Mouse (Mus musculus): ENCODE results near the gene Milr1.

The Milr1 gene

DNA sequence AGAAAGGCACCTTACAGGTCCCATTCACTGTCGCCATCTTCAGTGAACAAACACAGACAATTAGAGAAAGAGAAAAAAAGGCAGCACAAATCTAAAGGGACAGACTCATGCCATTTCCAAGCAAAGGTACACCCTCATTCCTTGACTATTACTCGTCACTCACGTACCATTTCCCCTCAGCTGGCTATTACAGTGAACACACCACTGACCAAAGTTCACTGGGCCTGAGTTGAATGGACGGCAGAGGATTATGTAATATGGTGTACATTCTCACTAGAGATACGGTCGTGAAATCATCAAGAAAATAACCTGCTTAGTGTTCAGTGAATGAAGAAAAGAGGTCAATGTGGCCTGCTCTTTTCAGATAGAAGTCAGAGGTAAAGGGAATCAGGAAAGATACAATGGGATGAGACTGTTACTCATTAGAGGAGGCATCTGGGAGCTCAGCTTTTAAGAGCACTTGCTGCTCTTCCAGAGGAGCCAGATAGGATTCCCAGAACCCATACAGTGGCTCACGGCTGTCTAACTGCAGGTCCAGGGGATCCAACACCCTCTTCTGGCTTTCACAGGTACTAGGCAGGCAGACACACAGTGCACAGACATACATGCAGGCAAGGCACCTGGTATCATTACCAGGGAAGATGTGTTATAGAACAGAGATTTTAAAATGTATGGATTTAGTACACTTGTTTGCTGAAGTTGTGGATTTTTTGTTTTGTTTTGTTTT lies 61.5 kb downstream of the Milr1 start:
- no peak for DNase-seq (ENCODE audit: low spot score)

- no peak for DNase-seq (ENCODE audit: low spot score)
Observed at GRCm38 (mm10) chr11:106814601-106815320, 63.7 kb downstream of the Milr1 start.

DNA sequence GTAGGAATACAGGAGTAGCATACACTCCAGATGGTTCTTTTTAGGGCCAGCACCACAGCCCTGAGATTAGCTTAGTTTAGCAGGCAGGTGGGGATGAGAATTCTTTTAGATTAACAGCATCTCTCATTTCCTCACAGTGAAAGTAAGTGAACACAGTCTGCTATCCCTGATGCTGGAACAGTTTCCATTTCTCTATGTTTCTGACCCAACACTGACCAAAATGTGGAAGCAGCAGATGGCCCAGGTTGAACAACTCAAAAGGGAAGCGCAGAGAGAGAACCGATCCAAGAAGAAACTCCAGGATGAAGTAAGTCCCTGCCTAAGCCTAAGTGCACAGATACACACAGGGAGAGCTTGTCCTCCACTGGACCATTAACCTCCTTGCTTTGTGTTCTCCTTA lies 64.3 kb downstream of the Milr1 start:
- no peak for DNase-seq (ENCODE audit: low spot score)

- DNase-seq (ENCODE audit: low spot score) = no peak
Observed at GRCm38 (mm10) chr11:106815761-106816160, 64.7 kb downstream of the Milr1 start.

DNA sequence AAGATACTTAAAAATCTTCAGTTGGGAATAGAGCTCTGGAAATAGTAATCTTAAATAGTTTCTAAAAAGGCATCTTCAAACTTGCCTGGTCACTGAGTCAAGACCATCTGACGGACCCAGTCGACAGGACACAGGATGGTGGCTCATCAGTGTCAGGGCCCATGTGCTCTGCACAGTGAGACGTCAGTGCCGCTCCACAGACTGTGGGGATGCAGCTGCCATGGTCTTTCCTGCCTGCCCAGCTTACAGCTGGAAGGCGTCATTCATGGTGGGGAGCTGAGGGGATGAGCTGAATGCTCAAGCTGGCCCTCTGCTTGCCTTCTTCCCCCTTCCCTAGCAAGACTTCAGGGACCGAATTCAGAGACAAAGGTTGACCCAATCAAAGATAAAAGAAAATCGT lies 65.3 kb downstream of the Milr1 start:
- no peak for DNase-seq (ENCODE audit: low spot score)

GRCm38 (mm10) chr11:106817156-106817555 lies 66.1 kb downstream of the Milr1 start:
- no peak for DNase-seq (ENCODE audit: low spot score)

DNA sequence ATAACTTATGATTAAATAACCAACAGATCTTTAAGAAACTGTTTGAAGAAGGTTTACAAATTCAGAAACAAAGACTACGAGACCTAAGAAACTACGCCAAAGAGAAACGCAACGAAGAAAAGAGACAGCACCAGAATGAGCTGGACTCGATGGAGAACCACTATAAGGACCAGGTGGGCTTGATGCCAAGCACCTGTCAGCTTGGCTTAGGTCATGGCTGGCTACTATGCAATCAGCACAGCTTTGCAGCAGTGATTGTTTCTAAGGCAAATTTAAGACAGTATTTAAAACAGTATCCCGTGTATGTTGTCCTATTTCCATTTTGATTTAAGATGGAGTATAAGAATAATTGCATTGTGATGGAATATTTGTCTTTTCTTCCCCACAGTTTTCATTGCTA lies 66.8 kb downstream of the Milr1 start:
- no peak for DNase-seq (ENCODE audit: low spot score)

DNA sequence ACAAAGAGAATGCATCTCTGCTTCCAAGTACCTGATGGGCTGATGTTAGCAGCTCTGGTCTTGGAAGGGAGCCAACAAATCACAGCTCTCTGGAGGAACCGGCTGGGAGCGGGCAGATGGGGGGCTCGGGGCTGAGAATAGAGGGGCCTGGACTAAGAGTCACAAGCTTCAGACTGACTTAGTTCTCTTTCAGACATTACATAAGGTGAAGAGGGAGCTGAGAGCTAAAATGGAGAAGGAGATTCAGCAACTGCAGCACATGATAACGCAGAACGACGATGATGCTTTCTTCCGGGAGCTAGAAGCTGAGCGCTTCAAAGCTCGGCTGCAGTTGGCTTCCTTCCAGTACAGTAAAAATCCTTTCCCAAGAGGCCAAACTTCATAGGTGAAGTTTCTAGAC lies 67.3 kb downstream of the Milr1 start:
- no peak for DNase-seq (ENCODE audit: low spot score)

All from embryo, embryonic 10.5 days (tissue).